9 mouse cellular contexts compared by ENCODE assay signal in the genomic region with DNA sequence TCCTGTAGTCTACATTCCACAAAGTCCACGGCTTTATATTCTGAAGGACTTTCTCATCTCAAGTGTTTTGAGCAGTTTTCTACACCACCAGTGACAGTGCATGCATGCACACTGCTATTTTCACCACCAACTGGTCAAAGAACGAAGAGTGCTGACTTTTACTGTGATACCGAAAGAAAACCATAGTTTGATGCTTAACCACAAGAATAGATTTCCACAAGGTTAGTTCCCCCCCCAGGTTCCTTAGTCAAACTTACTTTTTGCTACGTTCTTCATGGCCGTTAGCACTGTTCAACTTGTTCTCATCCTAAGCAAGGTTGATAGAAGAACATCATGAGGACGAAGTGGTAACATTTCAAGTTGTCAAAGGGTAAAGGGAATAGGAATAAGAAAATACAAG. TPM values are rescaled to one million over a fixed set of nuclear protein-coding genes. Genes with fewer than 3 reads are reported as not detected.
DNase-seq lines count a peak whose midpoint lies in the region; ATAC-seq lines count a peak whose summit lies in the region.
"Had no signal": no experiment of that assay in that cellular context is flagged by ENCODE, and none has a peak within 500 bp of the region (broad histone marks: within the 10 kb centered on the region; RNA-seq: fewer than 3 reads in every experiment).

No protein-coding gene starts in this region.

- H3K27me3 ChIP-seq in embryonic facial prominence, embryonic 12.5 days: no peaks in the 10 kb centered on the region
- H3K27me3 ChIP-seq in embryonic facial prominence, embryonic 10.5 days (replicated peaks; ENCODE audit: low read depth, poor library complexity, severe bottlenecking): no peaks in the 10 kb centered on the region
- H3K27me3 ChIP-seq in kidney, embryonic 15.5 days: no peaks in the 10 kb centered on the region
- H3K27me3 ChIP-seq in limb, embryonic 13.5 days: no peaks in the 10 kb centered on the region

- peaks cover 46% of the 10 kb centered on the region for H3K36me3 ChIP-seq in embryonic facial prominence, embryonic 12.5 days
- peaks cover 70% of the 10 kb centered on the region for H3K36me3 ChIP-seq in embryonic facial prominence, embryonic 10.5 days (replicated peaks)
- H3K36me3 ChIP-seq in kidney, embryonic 15.5 days: peaks cover 52% of the 10 kb centered on the region
- H3K36me3 ChIP-seq in limb, embryonic 13.5 days: peaks cover 46% of the 10 kb centered on the region

- peak overlapping the region; percentile 9; the same call in 1 of the 2 replicates for H3K4me2 ChIP-seq in embryonic facial prominence, embryonic 12.5 days (replicated peaks)
- 0 out of 2 replicates have a peak overlapping the region, but pooled peaks have one; percentile 1 for H3K4me2 ChIP-seq in kidney, embryonic 15.5 days
- peak overlapping the region; percentile 40 for H3K4me2 ChIP-seq in limb, embryonic 13.5 days (replicated peaks)

- H3K4me1 ChIP-seq in embryonic facial prominence, embryonic 12.5 days: peaks cover 17% of the 10 kb centered on the region
- H3K4me1 ChIP-seq in embryonic facial prominence, embryonic 10.5 days: peaks cover 27% of the 10 kb centered on the region
- peaks cover 24% of the 10 kb centered on the region for H3K4me1 ChIP-seq in kidney, embryonic 15.5 days
- peaks cover 27% of the 10 kb centered on the region for H3K4me1 ChIP-seq in limb, embryonic 13.5 days

- H3K4me3 ChIP-seq in embryonic facial prominence, embryonic 12.5 days: 0 out of 2 replicates have a peak overlapping the region, but pooled peaks have one; percentile 4
- no peak overlapping the region for H3K4me3 ChIP-seq in embryonic facial prominence, embryonic 10.5 days
- peak overlapping the region; percentile 17; the same call in 1 of the 2 replicates for H3K4me3 ChIP-seq in kidney, embryonic 15.5 days (replicated peaks)
- H3K4me3 ChIP-seq in limb, embryonic 13.5 days: 0 out of 2 replicates have a peak overlapping the region, but pooled peaks have one; percentile 10

- no peak for ATAC-seq in embryonic facial prominence, embryonic 12.5 days (ENCODE audit: insufficient number of reproducible peaks, insufficient read depth, low FRiP score, low TSS enrichment)
- ATAC-seq in kidney, embryonic 15.5 days (replicated peaks; ENCODE audit: low FRiP score): no peak
- no peak for ATAC-seq in limb, embryonic 13.5 days (ENCODE audit: low FRiP score, low read depth)
- ATAC-seq in frontal cortex, adult (ENCODE audit: low TSS enrichment): no peak

- 85% methylated on average over 6 of the region's 6 CpGs for WGBS in embryonic facial prominence, embryonic 12.5 days
- 88% methylated on average over 6 of the region's 6 CpGs for WGBS in embryonic facial prominence, embryonic 10.5 days
- 82% methylated on average over 6 of the region's 6 CpGs for WGBS in kidney, embryonic 15.5 days
- 84% methylated on average over 6 of the region's 6 CpGs for WGBS in limb, embryonic 13.5 days

- no peak overlapping the region for H3K9ac ChIP-seq in embryonic facial prominence, embryonic 12.5 days
- H3K9ac ChIP-seq in kidney, embryonic 15.5 days: no peak overlapping the region
- H3K9ac ChIP-seq in limb, embryonic 13.5 days: no peak overlapping the region

- no peak overlapping the region for H3K27ac ChIP-seq in embryonic facial prominence, embryonic 12.5 days
- H3K27ac ChIP-seq in embryonic facial prominence, embryonic 10.5 days (replicated peaks): no peak overlapping the region
- no peak overlapping the region for H3K27ac ChIP-seq in kidney, embryonic 15.5 days
- H3K27ac ChIP-seq in limb, embryonic 13.5 days: no peak overlapping the region

- no peaks in the 10 kb centered on the region for H3K9me3 ChIP-seq in embryonic facial prominence, embryonic 12.5 days
- H3K9me3 ChIP-seq in embryonic facial prominence, embryonic 10.5 days: no peaks in the 10 kb centered on the region
- no peaks in the 10 kb centered on the region for H3K9me3 ChIP-seq in kidney, embryonic 15.5 days (replicated peaks)
- H3K9me3 ChIP-seq in limb, embryonic 13.5 days: no peaks in the 10 kb centered on the region

- DNase-seq in embryonic facial prominence, embryonic 10.5 days (ENCODE audit: low spot score): no peak
- no peak for DNase-seq in kidney, postnatal 25 days
- peak; percentile 55 for DNase-seq in CD4-positive helper T cell, adult 2 months (ENCODE audit: low read depth, low spot score)
- no peak for DNase-seq in natural killer cell, adult 2 months (ENCODE audit: low spot score in 2 of 2)
- DNase-seq: kidney, adult 11 months had no signal

RNA-seq across cellular contexts. Expression of a gene that starts 3.0 kb away (rescaled TPM):
- 761 and 773 TPM in 2 replicates for polyA plus RNA-seq in embryonic facial prominence, embryonic 12.5 days (2016; fragmentation: Nextera tagmentation; extraction: Ambion mirVana)
- 557 and 577 TPM in 2 replicates for polyA plus RNA-seq in embryonic facial prominence, embryonic 10.5 days (2016; fragmentation: Nextera tagmentation; extraction: Ambion mirVana)
- polyA plus RNA-seq in kidney, embryonic 15.5 days (2015; fragmentation: Nextera tagmentation; extraction: Ambion mirVana): 653 and 664 TPM in 2 replicates
- polyA plus RNA-seq in limb, embryonic 13.5 days (2015; fragmentation: Nextera tagmentation; extraction: Ambion mirVana): 818 and 841 TPM in 2 replicates

RNA-seq across cellular contexts. Expression of a gene that starts 19.2 kb away (rescaled TPM):
- polyA plus RNA-seq in embryonic facial prominence, embryonic 12.5 days (2016; fragmentation: Nextera tagmentation; extraction: Ambion mirVana): 82.0 and 85.6 TPM in 2 replicates
- 70.3 and 74.5 TPM in 2 replicates for polyA plus RNA-seq in embryonic facial prominence, embryonic 10.5 days (2016; fragmentation: Nextera tagmentation; extraction: Ambion mirVana)
- polyA plus RNA-seq in kidney, embryonic 15.5 days (2015; fragmentation: Nextera tagmentation; extraction: Ambion mirVana): 78.4 and 79.3 TPM in 2 replicates
- polyA plus RNA-seq in limb, embryonic 13.5 days (2015; fragmentation: Nextera tagmentation; extraction: Ambion mirVana): 91.7 and 94.0 TPM in 2 replicates

RNA-seq across cellular contexts. Expression of a gene that starts 33.1 kb away (rescaled TPM):
- polyA plus RNA-seq in embryonic facial prominence, embryonic 12.5 days (2016; fragmentation: Nextera tagmentation; extraction: Ambion mirVana): 30.7 and 34.2 TPM in 2 replicates
- 37.7 and 42.1 TPM in 2 replicates for polyA plus RNA-seq in embryonic facial prominence, embryonic 10.5 days (2016; fragmentation: Nextera tagmentation; extraction: Ambion mirVana)
- 47.7 and 50.2 TPM in 2 replicates for polyA plus RNA-seq in kidney, embryonic 15.5 days (2015; fragmentation: Nextera tagmentation; extraction: Ambion mirVana)
- polyA plus RNA-seq in limb, embryonic 13.5 days (2015; fragmentation: Nextera tagmentation; extraction: Ambion mirVana): 36.1 and 36.6 TPM in 2 replicates

RNA-seq across cellular contexts. Expression of a gene that starts 33.2 kb away (rescaled TPM):
- polyA plus RNA-seq in embryonic facial prominence, embryonic 12.5 days (2016; fragmentation: Nextera tagmentation; extraction: Ambion mirVana): 428 and 448 TPM in 2 replicates
- 396 and 400 TPM in 2 replicates for polyA plus RNA-seq in embryonic facial prominence, embryonic 10.5 days (2016; fragmentation: Nextera tagmentation; extraction: Ambion mirVana)
- 406 and 428 TPM in 2 replicates for polyA plus RNA-seq in kidney, embryonic 15.5 days (2015; fragmentation: Nextera tagmentation; extraction: Ambion mirVana)
- polyA plus RNA-seq in limb, embryonic 13.5 days (2015; fragmentation: Nextera tagmentation; extraction: Ambion mirVana): 382 and 393 TPM in 2 replicates

RNA-seq across cellular contexts. Expression of a gene that starts 50.2 kb away (rescaled TPM):
- 16.8 and 17.6 TPM in 2 replicates for polyA plus RNA-seq in embryonic facial prominence, embryonic 12.5 days (2016; fragmentation: Nextera tagmentation; extraction: Ambion mirVana)
- polyA plus RNA-seq in embryonic facial prominence, embryonic 10.5 days (2016; fragmentation: Nextera tagmentation; extraction: Ambion mirVana): 23.3 and 35.7 TPM in 2 replicates
- polyA plus RNA-seq in kidney, embryonic 15.5 days (2015; fragmentation: Nextera tagmentation; extraction: Ambion mirVana): 18.1 and 19.4 TPM in 2 replicates
- 15.4 and 20.3 TPM in 2 replicates for polyA plus RNA-seq in limb, embryonic 13.5 days (2015; fragmentation: Nextera tagmentation; extraction: Ambion mirVana)
